Mouse (Mus musculus) intestine, embryonic 15.5 days (tissue): ENCODE data around the gene Spata48. TPM values are rescaled to one million over a fixed set of nuclear protein-coding genes. Genes with fewer than 3 reads are reported as not detected.

Experiments used
- ATAC-seq: fragments of 200-750 bp; cut with Nextera tagmentation; 2 replicates; pipeline ENCODE4 v1.8.0; 2017; ENCODE audit warnings: moderate TSS enrichment, moderate library complexity
- H3K27ac ChIP-seq: fragments of 300-500 bp; sonication (generic); 2 replicates; pipeline ENCODE4 v1.5.1; 2015; ENCODE audit warnings: mild to moderate bottlenecking, inconsistent platforms
- H3K27me3 ChIP-seq: fragments of 300-500 bp; sonication (generic); replicated peaks from 2 replicates; pipeline ENCODE4 v1.6.1; 2015; ENCODE audit warnings: inconsistent platforms
- H3K36me3 ChIP-seq: fragments of 300-500 bp; sonication (generic); 2 replicates; pipeline ENCODE4 v1.6.1; 2015; ENCODE audit warnings: inconsistent platforms
- H3K4me1 ChIP-seq: fragments of 300-500 bp; sonication (generic); replicated peaks from 2 replicates; pipeline ENCODE4 v1.6.1; 2015; ENCODE audit warnings: inconsistent platforms
- H3K4me2 ChIP-seq: fragments of 300-500 bp; sonication (generic); replicated peaks from 2 replicates; pipeline ENCODE4 v1.6.1; 2015; ENCODE audit warnings: mild to moderate bottlenecking, inconsistent platforms
- H3K4me3 ChIP-seq: fragments of 300-500 bp; sonication (generic); replicated peaks from 2 replicates; pipeline ENCODE4 v1.5.1; 2015; ENCODE audit warnings: inconsistent platforms
- H3K9ac ChIP-seq: fragments of 300-500 bp; sonication (generic); 2 replicates; pipeline ENCODE4 v1.6.1; 2015; ENCODE audit warnings: inconsistent platforms
- H3K9me3 ChIP-seq: fragments of 300-500 bp; sonication (generic); 2 replicates; pipeline ENCODE4 v1.6.1; 2016; ENCODE audit warnings: inconsistent platforms
- WGBS: fragments of 180-500 bp; shearing (Covaris S2); methylation state at CpG from one replicate; pipeline ENCODE4 v1.1.7; 2015; 5-methylcytosine and 5-hydroxymethylcytosine counted together
- polyA plus RNA-seq: library from polyadenylated mRNA; unstranded; fragments of >200 nt; fragmentation: Nextera tagmentation; extraction: Ambion mirVana; gene quantifications from 2 replicates; pipeline ENCODE4 v1.2.1, GENCODE M21; 2015

The Spata48 gene
- polyA plus RNA-seq, 1 experiment from 2014 or later, result 0.98 TPM

DNA sequence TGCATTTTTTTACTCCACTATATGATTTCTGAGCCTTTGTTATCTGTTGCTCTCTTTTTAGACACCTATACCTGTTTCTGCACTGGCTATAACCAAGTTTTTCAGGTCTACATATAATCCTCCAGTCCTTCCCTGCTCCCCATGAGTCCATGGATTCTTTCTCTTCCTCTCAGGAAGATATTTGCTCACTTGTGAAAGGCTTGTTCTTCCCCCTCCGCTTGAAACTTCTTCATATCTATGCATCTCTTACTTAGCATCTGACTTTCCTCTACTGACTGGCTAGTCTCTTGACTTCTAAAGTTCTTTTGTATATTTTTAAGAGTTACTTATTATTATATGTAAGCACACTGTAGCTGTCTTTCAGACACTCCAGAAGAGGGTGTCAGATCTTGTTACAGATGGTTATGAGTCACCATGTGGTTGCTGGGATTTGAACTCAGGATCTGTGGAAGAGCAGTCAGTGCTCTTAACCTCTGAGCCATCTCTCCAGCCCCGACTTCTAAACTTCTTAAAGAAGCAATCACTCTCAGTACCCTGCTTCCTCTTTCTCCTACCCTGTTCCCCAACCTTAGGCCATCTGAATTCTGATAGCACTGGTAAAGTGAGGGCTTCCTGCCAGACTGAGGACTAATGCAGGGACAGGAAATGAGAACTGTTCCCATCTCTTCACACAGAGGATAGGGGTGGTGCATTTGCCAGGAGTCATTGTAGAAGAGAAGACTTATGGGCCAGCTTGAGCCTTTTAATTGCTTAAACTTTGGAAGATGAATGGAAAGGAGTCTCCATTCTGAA is 51.3 kb downstream of the Spata48 start:
- no peak for ATAC-seq
- H3K4me1 ChIP-seq, result no peaks in the 10 kb centered on the region
- H3K27ac ChIP-seq, result no peak overlapping the region
- H3K36me3 ChIP-seq, result no peaks in the 10 kb centered on the region
- no peaks in the 10 kb centered on the region for H3K9me3 ChIP-seq
- 64% methylated on average over 2 of the region's 2 CpGs for WGBS
- no peak overlapping the region for H3K4me3 ChIP-seq
- H3K27me3 ChIP-seq, result no peaks in the 10 kb centered on the region
- H3K9ac ChIP-seq, result no peak overlapping the region
- no peak overlapping the region for H3K4me2 ChIP-seq

DNA sequence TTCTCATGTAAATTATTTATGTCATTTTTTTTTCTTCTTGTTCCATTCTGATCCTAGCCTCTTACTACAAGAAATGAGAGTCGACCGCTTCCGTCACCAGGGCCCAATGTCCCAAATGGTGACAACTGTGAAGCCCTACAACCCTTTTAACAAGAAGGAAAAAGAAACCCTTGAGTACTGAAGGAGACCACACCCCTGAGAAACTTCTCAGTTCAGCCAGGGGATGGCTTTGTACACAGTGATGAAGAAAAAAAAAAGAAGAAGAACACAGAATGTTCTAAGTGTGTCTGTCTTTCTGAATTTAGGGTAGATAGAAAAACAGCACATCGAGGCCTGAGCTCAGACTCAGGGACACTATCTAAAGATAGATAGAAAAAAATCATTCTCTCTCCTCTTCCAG is 53.0 kb downstream of the Spata48 start:
- no peak overlapping the region for H3K4me3 ChIP-seq
- ATAC-seq, result no peak
- H3K9me3 ChIP-seq, result no peaks in the 10 kb centered on the region
- H3K27me3 ChIP-seq, result no peaks in the 10 kb centered on the region
- WGBS, result 91% methylated on average over 4 of the region's 4 CpGs
- H3K36me3 ChIP-seq, result no peaks in the 10 kb centered on the region
- H3K9ac ChIP-seq, result no peak overlapping the region
- no peak overlapping the region for H3K4me2 ChIP-seq
- H3K27ac ChIP-seq, result no peak overlapping the region
- no peaks in the 10 kb centered on the region for H3K4me1 ChIP-seq

DNA sequence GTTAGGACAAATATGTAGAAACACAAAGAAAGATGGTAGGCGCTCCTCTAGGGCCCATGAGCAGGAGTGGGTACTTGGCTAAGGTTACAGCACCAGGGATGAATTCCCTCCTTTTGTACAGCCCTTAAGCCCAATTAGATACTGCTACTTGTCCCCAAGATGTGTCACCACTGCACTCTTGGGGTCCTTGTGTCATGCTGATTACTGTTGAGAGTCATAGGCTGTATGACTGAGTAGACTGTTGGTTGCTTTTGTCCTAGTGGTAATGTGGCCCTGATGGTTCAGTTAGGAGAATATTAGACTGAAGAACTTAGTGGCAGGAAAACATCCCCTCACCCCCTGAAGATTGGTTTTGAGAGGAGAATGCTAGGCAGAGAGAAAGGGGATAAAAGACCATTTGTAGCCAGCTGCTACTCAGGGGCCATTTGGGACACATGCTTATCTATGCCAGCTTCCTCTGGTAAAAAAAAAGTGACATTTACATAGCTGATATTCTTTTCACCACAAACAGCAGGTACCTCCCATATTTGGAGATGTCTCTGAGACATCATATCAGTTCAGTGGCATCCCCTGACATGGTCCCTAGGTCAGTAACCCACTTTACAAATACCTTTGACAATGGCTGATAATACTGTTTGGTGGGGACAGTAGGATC is 56.0 kb downstream of the Spata48 start:
- no peak overlapping the region for H3K9ac ChIP-seq
- no peaks in the 10 kb centered on the region for H3K4me1 ChIP-seq
- H3K4me3 ChIP-seq, result no peak overlapping the region
- H3K27me3 ChIP-seq, result no peaks in the 10 kb centered on the region
- no peak for ATAC-seq
- no peaks in the 10 kb centered on the region for H3K9me3 ChIP-seq
- WGBS, result 83% methylated on average over 1 of the region's 1 CpGs
- no peaks in the 10 kb centered on the region for H3K36me3 ChIP-seq
- H3K27ac ChIP-seq, result no peak overlapping the region
- H3K4me2 ChIP-seq, result no peak overlapping the region

DNA sequence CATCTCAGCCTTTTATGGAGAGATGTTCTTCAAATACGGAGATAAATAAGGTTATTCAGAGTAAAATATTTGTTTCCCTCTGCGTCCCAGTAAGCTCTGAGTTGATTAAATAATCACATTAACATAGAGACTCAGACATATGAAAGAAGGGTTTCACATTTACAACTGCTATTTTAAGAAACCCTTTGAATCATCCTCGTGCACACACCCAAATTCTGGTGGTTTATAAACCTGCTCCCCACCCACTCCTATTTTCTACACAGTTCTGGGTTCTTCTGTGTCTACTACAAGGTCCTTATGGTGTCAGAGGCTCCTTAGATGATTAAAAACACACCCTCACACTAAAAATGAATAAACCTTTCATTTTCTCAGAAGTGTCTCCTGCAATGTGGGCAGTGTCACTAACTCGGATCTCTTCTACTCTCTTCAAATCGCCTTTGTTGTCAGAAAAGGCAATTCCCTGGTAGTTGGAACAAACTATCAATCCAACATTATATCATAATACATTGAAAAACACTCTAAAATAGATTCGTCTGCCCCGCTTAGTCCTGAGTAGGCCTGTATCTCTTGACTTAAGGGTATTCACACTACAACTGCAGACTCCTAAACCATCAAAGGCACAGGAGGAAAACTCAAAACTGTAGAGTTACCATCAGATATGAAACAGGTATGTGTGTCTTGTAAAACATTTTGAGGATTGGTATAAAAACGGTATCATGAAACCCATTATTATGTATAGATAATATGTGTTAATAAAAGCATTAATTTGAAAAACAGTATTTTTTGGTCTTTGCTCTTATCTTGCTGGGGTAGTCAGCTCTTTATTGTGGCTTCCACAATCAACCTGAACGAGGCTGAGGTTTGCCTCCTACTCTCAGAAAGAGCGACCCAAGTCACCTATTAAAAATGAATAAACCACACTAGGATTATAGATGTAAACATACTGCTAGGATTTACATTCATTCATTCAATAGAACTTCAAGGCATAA is 57.7 kb downstream of the Spata48 start:
- no peak overlapping the region for H3K9ac ChIP-seq
- no peak overlapping the region for H3K4me3 ChIP-seq
- H3K27ac ChIP-seq, result no peak overlapping the region
- no peaks in the 10 kb centered on the region for H3K36me3 ChIP-seq
- H3K4me2 ChIP-seq, result no peak overlapping the region
- no peaks in the 10 kb centered on the region for H3K27me3 ChIP-seq
- ATAC-seq, result no peak
- H3K9me3 ChIP-seq, result no peaks in the 10 kb centered on the region
- H3K4me1 ChIP-seq, result no peaks in the 10 kb centered on the region
- 78% methylated on average over 10 of the region's 10 CpGs for WGBS

DNA sequence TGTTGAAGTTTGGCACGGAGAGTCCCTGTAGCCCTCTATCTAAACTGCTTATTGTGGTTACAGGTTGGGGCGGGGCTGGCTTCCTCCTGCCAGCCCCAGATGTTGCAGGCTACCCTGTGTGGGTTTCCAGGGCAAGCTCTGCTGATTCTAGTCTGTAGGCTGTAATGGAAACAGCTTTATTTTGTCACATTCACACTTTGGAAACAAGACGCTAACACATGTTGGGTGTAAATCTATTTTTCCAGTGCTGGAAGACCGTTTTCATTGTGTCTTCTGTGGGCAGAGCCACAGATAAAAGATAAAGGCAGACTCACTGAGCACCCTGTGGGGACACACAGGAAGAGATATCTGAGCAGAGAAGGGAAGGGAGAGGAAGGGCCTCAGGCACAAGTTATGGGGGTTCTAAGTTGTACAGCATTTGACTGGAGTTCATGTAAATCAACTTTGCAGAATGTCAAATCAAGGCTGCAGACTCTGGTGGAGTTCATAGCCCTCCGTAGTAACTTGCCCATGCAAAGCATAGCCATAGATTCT is 60.1 kb downstream of the Spata48 start:
- H3K9ac ChIP-seq, result no peak overlapping the region
- no peak overlapping the region for H3K27ac ChIP-seq
- H3K27me3 ChIP-seq, result no peaks in the 10 kb centered on the region
- no peak overlapping the region for H3K4me2 ChIP-seq
- H3K9me3 ChIP-seq, result no peaks in the 10 kb centered on the region
- no peaks in the 10 kb centered on the region for H3K36me3 ChIP-seq
- 75% methylated on average over 5 of the region's 5 CpGs for WGBS
- no peaks in the 10 kb centered on the region for H3K4me1 ChIP-seq
- no peak for ATAC-seq
- H3K4me3 ChIP-seq, result no peak overlapping the region

DNA sequence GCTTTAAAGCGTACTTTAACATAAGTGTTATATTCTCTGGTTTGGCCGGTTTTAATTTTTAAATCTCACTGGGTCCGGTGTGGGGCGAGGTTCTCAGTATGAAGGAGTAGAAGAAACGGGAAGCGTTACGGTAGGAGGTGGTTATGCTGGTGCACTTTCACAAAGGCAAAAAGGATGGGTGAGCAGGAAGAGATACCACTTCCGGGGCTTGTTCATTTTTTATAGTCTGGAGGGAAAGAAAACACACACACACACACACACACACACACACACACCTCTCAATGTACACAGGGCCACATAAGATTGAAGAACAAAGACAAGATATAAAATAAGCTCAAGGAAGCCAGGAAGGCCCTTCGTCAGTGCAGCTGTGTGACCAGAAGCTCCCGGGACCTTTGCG is 66.9 kb downstream of the Spata48 start:
- no peaks in the 10 kb centered on the region for H3K36me3 ChIP-seq
- H3K9me3 ChIP-seq, result no peaks in the 10 kb centered on the region
- no peak overlapping the region for H3K4me3 ChIP-seq
- 79% methylated on average over 11 of the region's 11 CpGs for WGBS
- no peaks in the 10 kb centered on the region for H3K27me3 ChIP-seq
- no peak overlapping the region for H3K27ac ChIP-seq
- H3K4me2 ChIP-seq, result no peak overlapping the region
- no peaks in the 10 kb centered on the region for H3K4me1 ChIP-seq
- no peak overlapping the region for H3K9ac ChIP-seq
- ATAC-seq, result no peak

DNA sequence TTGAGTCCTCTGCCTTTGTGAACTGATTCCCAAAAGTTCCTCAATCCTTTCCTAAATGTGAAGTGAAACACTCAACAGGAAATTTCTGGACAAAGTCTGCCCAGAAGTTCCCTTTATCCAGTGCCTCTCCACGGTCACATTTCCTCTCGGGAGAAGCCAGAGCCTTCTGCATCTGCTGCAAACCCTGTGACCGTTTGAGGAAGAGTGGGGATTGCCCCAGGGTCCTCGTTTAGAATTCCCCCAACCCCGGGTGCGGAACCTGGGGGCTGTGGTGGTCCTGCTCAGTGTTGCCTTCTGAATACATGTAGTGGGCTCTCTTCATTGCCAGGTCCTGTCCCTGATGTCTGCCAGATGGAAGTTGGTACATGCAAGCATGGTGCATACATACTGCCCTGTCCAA is 67.3 kb downstream of the Spata48 start:
- no peak overlapping the region for H3K4me2 ChIP-seq
- H3K36me3 ChIP-seq, result no peaks in the 10 kb centered on the region
- no peak overlapping the region for H3K4me3 ChIP-seq
- ATAC-seq, result no peak
- no peak overlapping the region for H3K27ac ChIP-seq
- 64% methylated on average over 6 of the region's 6 CpGs for WGBS
- no peak overlapping the region for H3K9ac ChIP-seq
- no peaks in the 10 kb centered on the region for H3K9me3 ChIP-seq
- no peaks in the 10 kb centered on the region for H3K27me3 ChIP-seq
- H3K4me1 ChIP-seq, result no peaks in the 10 kb centered on the region

DNA sequence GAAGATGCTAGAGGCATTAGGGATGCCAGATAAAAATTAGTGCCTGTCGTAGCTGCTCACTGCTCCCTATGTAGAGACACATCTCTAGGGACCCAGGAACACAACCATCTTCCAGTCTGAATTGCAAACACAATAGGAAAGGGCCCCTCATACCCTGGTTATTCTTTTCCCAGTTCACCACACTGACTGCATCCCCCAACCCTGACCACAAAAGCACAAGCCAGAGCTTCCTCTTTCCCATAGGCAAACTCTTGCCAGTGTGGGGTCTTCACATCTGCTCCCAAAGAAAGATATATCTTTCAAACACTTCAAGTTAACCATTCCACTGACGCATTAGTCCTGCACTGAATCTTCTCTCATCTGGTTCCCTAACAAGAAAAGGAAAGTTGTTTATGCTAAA is 68.2 kb downstream of the Spata48 start:
- Histone ChIP-seq H3K36me3 (no peaks in the 10 kb centered on the region), H3K4me3 (no peak overlapping the region), H3K4me2 (no peak overlapping the region), H3K27ac (no peak overlapping the region), H3K9me3 (no peaks in the 10 kb centered on the region), H3K4me1 (no peaks in the 10 kb centered on the region), H3K9ac (no peak overlapping the region), H3K27me3 (no peaks in the 10 kb centered on the region)
- ATAC-seq, result no peak
- 69% methylated on average over 2 of the region's 2 CpGs for WGBS

DNA sequence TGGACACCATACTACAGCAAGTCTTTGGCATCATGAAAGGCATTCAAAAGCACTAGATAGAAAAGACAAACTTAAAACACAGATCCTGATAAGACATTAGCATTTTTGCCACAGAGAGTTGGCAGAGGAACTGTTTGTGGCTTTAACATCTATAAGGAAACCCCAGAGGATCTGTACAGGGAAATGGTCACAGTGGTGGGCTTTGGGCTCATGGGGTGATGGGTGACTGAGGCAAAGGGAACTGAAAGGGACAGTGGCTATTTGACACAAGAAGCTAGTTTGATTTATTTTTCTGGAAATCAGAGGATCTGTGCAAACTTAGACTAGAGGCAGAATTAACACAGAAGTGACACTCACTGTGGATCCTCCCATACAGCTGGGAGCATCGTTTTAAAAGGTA is 74.4 kb downstream of the Spata48 start:
- Histone ChIP-seq H3K27ac (no peak overlapping the region), H3K27me3 (no peaks in the 10 kb centered on the region), H3K9ac (no peak overlapping the region), H3K4me2 (no peak overlapping the region), H3K36me3 (no peaks in the 10 kb centered on the region), H3K4me1 (no peaks in the 10 kb centered on the region), H3K4me3 (no peak overlapping the region), H3K9me3 (no peaks in the 10 kb centered on the region)
- no peak for ATAC-seq
- 82% methylated on average over 1 of the region's 1 CpGs for WGBS

DNA sequence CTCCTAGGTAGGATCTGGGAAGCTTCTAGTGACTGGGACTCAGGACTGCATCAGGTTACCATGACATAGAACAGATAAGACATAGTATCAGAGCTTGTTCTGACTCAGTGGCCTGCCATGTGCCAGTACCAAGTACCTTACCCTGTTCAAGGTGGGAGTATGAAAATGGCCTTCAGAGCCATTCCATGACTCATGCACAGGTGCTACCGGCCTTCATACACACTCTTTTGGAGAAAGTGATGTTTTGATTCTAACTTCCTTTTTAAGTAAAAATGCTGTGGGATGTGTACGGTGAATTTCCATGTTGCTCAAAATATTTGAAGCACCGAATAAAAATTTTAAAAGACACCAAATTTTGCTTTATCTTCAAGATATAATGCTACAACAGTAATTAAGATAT is 84.1 kb downstream of the Spata48 start:
- no peak for ATAC-seq
- 84% methylated on average over 3 of the region's 3 CpGs for WGBS
- Histone ChIP-seq H3K9me3 (no peaks in the 10 kb centered on the region), H3K27ac (no peak overlapping the region), H3K9ac (no peak overlapping the region), H3K4me1 (no peaks in the 10 kb centered on the region), H3K27me3 (no peaks in the 10 kb centered on the region), H3K4me2 (no peak overlapping the region), H3K4me3 (no peak overlapping the region), H3K36me3 (no peaks in the 10 kb centered on the region)

DNA sequence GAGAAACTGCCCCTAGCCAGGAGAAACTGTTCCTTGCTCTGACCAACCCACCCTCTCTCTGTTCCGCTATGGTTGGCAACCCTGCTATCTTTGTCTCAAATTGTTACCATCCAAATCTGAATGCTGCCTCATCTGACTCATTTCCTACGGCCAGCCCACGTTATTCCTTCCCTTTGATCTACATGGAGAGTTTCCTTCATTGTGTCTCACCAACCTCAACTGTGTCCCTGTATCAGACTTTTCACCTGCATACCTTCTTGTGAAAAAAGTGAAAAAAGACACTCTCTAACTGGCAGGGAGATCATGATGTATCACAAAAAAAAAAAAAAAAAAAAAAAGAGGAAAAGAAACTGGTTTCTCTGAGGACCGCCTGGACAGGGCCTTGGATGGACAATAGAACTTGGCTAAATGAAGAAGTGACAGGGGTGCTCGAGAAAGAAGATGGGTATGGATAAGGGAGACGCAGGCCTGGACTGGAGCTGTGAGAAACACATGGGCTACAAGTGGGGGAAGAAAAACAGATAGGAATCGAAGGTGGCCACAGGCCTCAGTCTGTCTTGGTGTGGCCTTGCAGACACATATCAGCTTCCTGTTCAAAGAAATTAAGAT is 85.1 kb downstream of the Spata48 start:
- Histone ChIP-seq H3K4me1 (no peaks in the 10 kb centered on the region), H3K4me2 (no peak overlapping the region), H3K27ac (no peak overlapping the region), H3K9me3 (no peaks in the 10 kb centered on the region), H3K27me3 (no peaks in the 10 kb centered on the region), H3K4me3 (no peak overlapping the region), H3K9ac (no peak overlapping the region), H3K36me3 (no peaks in the 10 kb centered on the region)
- ATAC-seq, result no peak
- whole genome bisulfite sequencing, result 79% methylated on average over 7 of the region's 7 CpGs
